In the genomic region with DNA sequence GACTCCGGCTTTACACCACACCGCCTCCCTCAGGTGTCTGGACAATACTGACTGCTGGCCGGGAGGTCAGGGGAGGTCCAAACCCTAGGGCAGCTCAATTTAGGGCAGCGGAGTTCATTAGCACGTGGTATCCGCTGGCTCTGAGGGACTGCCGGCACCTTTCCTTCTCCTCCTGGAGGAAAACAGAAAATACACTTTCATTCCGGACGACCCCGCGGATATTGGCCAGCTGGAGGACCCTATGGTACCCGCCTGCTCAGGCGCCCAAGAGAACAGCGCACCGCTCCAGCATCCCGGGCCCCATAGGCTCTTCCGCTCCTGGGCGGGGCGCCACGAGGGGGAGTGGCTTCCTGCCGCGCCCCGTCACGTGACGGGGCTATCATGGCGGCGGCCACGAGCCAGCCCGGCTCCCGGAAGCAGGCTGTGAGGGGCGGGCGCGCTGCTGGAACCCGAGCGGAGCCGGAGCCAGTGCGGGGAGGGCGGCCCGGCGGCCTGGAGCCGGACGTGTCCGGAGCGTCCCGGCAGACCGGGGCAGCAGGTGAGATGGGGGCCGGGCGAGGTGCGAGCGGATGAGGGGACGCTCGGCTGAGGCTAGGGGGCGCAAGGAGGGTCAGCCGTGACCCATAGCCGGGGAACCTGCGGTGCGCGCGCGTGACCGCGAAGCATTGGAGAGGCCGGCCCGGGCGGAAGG, we compare ENCODE assay signal across 8 mouse cellular contexts. TPM values are rescaled to one million over a fixed set of nuclear protein-coding genes. Genes with fewer than 3 reads are reported as not detected.
DNase-seq lines count a peak whose midpoint lies in the region; ATAC-seq and TF ChIP-seq lines count a peak whose summit lies in the region.

Mfsd5 (plus strand) TSS at position 363 of the 691 bp plus-strand sequence.

- peak within 1 kb of the TSS; percentile 87 for H3K4me2 ChIP-seq in forebrain, embryonic 11.5 days (ENCODE audit: low read depth, low read length, severe bottlenecking)
- H3K4me2 ChIP-seq in heart, embryonic 15.5 days, result peak within 1 kb of the TSS; percentile 71
- peak within 1 kb of the TSS; percentile 97 for H3K4me2 ChIP-seq in liver, embryonic 14.5 days (ENCODE audit: low read depth)
- peak within 1 kb of the TSS; percentile 88 for H3K4me2 ChIP-seq in stomach, embryonic 15.5 days

- peaks cover 41% of the 10 kb centered on the region for H3K36me3 ChIP-seq in E14TG2a.4 (ENCODE audit: insufficient read depth, low read length)
- H3K36me3 ChIP-seq in forebrain, embryonic 11.5 days (ENCODE audit: control insufficient read depth, insufficient read depth, low read length), result peaks cover 12% of the 10 kb centered on the region; the same call in 1 of the 2 replicates
- peaks cover 13% of the 10 kb centered on the region for H3K36me3 ChIP-seq in heart, embryonic 15.5 days
- H3K36me3 ChIP-seq in liver, embryonic 14.5 days (replicated peaks; ENCODE audit: control insufficient read depth, insufficient read depth, low read depth), result no peaks in the 10 kb centered on the region
- 0 out of 2 replicates have a peak, but pooled peaks cover 11% of the 10 kb centered on the region for H3K36me3 ChIP-seq in stomach, embryonic 15.5 days

- no peak for TF ChIP-seq CTCF in E14TG2a.4 (conservative IDR thresholded peaks at IDR 0.05; ENCODE audit: low read length)
- peak; percentile 40 for TF ChIP-seq CTCF in liver, embryonic 14.5 days (IDR thresholded peaks at IDR 0.05; ENCODE audit: low read depth)

- H3K4me1 ChIP-seq in E14TG2a.4 (replicated peaks; ENCODE audit: low read depth, low read length), result peaks cover 59% of the 10 kb centered on the region
- 0 out of 2 replicates have a peak, but pooled peaks cover 5% of the 10 kb centered on the region for H3K4me1 ChIP-seq in forebrain, embryonic 11.5 days (replicated peaks; ENCODE audit: control insufficient read depth, insufficient read depth, low read length)
- peaks cover 21% of the 10 kb centered on the region for H3K4me1 ChIP-seq in heart, embryonic 15.5 days (replicated peaks)
- peaks cover 24 to 30% of the 10 kb centered on the region in 2 experiments for H3K4me1 ChIP-seq in liver, embryonic 14.5 days (replicated peaks; ENCODE audit: control insufficient read depth in 2 of 2, insufficient read depth in 2 of 2, low read length in 1 of 2)
- H3K4me1 ChIP-seq in stomach, embryonic 15.5 days, result peaks cover 14% of the 10 kb centered on the region

- H3K9ac ChIP-seq in forebrain, embryonic 11.5 days (ENCODE audit: low read length), result peak within 1 kb of the TSS; percentile 83
- H3K9ac ChIP-seq in heart, embryonic 15.5 days, result peak within 1 kb of the TSS; percentile 73
- H3K9ac ChIP-seq in liver, embryonic 14.5 days (replicated peaks), result peak within 1 kb of the TSS; percentile 81
- peak within 1 kb of the TSS; percentile 80 for H3K9ac ChIP-seq in stomach, embryonic 15.5 days

- ATAC-seq in forebrain, embryonic 11.5 days (replicated peaks; ENCODE audit: low FRiP score), result peak; percentile 98
- peak; percentile 96 for ATAC-seq in heart, embryonic 15.5 days (replicated peaks; ENCODE audit: insufficient number of reproducible peaks, insufficient read depth, low FRiP score, low read depth)
- peak; percentile 93 for ATAC-seq in liver, embryonic 14.5 days (ENCODE audit: insufficient read depth)
- peak; percentile 96 for ATAC-seq in stomach, embryonic 15.5 days (ENCODE audit: insufficient read depth, low FRiP score, low read depth)

- peak within 1 kb of the TSS; percentile 51 for H3K27ac ChIP-seq in forebrain, embryonic 11.5 days (ENCODE audit: low read depth, low read length)
- peak within 1 kb of the TSS; percentile 83 for H3K27ac ChIP-seq in heart, embryonic 15.5 days
- H3K27ac ChIP-seq in liver, embryonic 14.5 days, result peak within 1 kb of the TSS; percentile 49
- peak within 1 kb of the TSS; percentile 94 for H3K27ac ChIP-seq in stomach, embryonic 15.5 days

- peak; percentile 86 for DNase-seq in c-Kit-positive CD71-positive TER-119-negative erythroid progenitor cells, embryonic 14.5 days (ENCODE audit: low read depth)
- peak; percentile 95 for DNase-seq in forebrain, embryonic 11.5 days (ENCODE audit: low spot score)
- DNase-seq in kidney, postnatal 25 days, result peak; percentile 92 to 94
- DNase-seq in liver, embryonic 14.5 days (ENCODE audit: low read depth in 3 of 3, low spot score in 3 of 3), result peak; percentile 76 to 82 (median 80)
- DNase-seq in neural tube, embryonic 10.5 days (ENCODE audit: extremely low spot score, low spot score), result peak; percentile 94

- no peak for TF ChIP-seq EP300 in liver, embryonic 14.5 days (IDR thresholded peaks at IDR 0.05; ENCODE audit: low read depth)

- H3K9me3 ChIP-seq in E14TG2a.4 (ENCODE audit: low read length), result no peaks in the 10 kb centered on the region
- no peaks in the 10 kb centered on the region for H3K9me3 ChIP-seq in forebrain, embryonic 11.5 days (ENCODE audit: control insufficient read depth, low read length)
- H3K9me3 ChIP-seq in heart, embryonic 15.5 days (replicated peaks), result no peaks in the 10 kb centered on the region
- no peaks in the 10 kb centered on the region for H3K9me3 ChIP-seq in liver, embryonic 14.5 days (ENCODE audit: control insufficient read depth, low read length)
- H3K9me3 ChIP-seq in stomach, embryonic 15.5 days, result no peaks in the 10 kb centered on the region

- under 1% methylated on average over 65 of the region's 65 CpGs for WGBS in forebrain, embryonic 11.5 days
- WGBS in heart, embryonic 15.5 days, result 1% methylated on average over 59 of the region's 65 CpGs
- under 1% methylated on average over 65 of the region's 65 CpGs for WGBS in liver, embryonic 14.5 days (ENCODE audit: insufficient replicate concordance)
- under 1% methylated on average over 65 of the region's 65 CpGs for WGBS in stomach, embryonic 15.5 days

- no peaks in the 10 kb centered on the region for H3K27me3 ChIP-seq in E14TG2a.4 (ENCODE audit: insufficient read depth, low read length)
- no peaks in the 10 kb centered on the region for H3K27me3 ChIP-seq in forebrain, embryonic 11.5 days (ENCODE audit: control insufficient read depth, insufficient read depth, low read length)
- no peaks in the 10 kb centered on the region for H3K27me3 ChIP-seq in heart, embryonic 15.5 days
- no peaks in the 10 kb centered on the region for H3K27me3 ChIP-seq in liver, embryonic 14.5 days (ENCODE audit: control insufficient read depth, insufficient read depth, low read length)
- no peaks in the 10 kb centered on the region for H3K27me3 ChIP-seq in stomach, embryonic 15.5 days (replicated peaks)

- peak within 1 kb of the TSS; percentile 93 for H3K4me3 ChIP-seq in E14TG2a.4 (replicated peaks; ENCODE audit: low read length)
- H3K4me3 ChIP-seq in forebrain, embryonic 11.5 days (ENCODE audit: low read depth, low read length), result peak within 1 kb of the TSS; percentile 91
- peak within 1 kb of the TSS; percentile 69 for H3K4me3 ChIP-seq in heart, embryonic 15.5 days
- peak within 1 kb of the TSS; percentile 72 to 84 for H3K4me3 ChIP-seq in liver, embryonic 14.5 days (ENCODE audit: insufficient read depth in 1 of 2, low read depth in 2 of 2, low read length in 2 of 2)
- H3K4me3 ChIP-seq in stomach, embryonic 15.5 days (replicated peaks), result peak within 1 kb of the TSS; percentile 94

RNA-seq across cellular contexts. Expression of gene Mfsd5, which starts in this region (rescaled TPM):
- polyA plus RNA-seq in forebrain, embryonic 11.5 days (2014; fragmentation: Nextera tagmentation; extraction: Ambion mirVana), result 55.6 and 64.7 TPM in 2 replicates
- polyA plus RNA-seq in heart, embryonic 15.5 days (2015; fragmentation: Nextera tagmentation; extraction: Ambion mirVana), result 39.3 and 47.4 TPM in 2 replicates
- polyA plus RNA-seq in liver, embryonic 14.5 days (2012; rRNA removed), result 13.4 and 15.4 TPM in 2 replicates
- 21.2 and 23.5 TPM in 2 replicates for polyA plus RNA-seq in liver, embryonic 14.5 days (2014; fragmentation: Nextera tagmentation; extraction: Ambion mirVana)
- polyA plus RNA-seq in stomach, embryonic 15.5 days (2015; fragmentation: Nextera tagmentation; extraction: Ambion mirVana), result 66.3 and 66.4 TPM in 2 replicates

Comparison
In these comparisons a context has a peak if more than half of its experiments do, and no peak if none do; other contexts are left out.
1. Peak in every context shown above with its lines: DNase-seq, ATAC-seq, H3K4me3 ChIP-seq and H3K27ac ChIP-seq.